Mouse (Mus musculus): ENCODE results near the gene Itpkb. TPM values are rescaled to one million over a fixed set of nuclear protein-coding genes. Genes with fewer than 3 reads are reported as not detected.
A peak's percentile ranks its signal among the peaks of the same experiment; 100 is the strongest.

The Itpkb gene
- total RNA-seq, 2 experiments from 2014 or later = 14.0 to 14.3 TPM

DNA sequence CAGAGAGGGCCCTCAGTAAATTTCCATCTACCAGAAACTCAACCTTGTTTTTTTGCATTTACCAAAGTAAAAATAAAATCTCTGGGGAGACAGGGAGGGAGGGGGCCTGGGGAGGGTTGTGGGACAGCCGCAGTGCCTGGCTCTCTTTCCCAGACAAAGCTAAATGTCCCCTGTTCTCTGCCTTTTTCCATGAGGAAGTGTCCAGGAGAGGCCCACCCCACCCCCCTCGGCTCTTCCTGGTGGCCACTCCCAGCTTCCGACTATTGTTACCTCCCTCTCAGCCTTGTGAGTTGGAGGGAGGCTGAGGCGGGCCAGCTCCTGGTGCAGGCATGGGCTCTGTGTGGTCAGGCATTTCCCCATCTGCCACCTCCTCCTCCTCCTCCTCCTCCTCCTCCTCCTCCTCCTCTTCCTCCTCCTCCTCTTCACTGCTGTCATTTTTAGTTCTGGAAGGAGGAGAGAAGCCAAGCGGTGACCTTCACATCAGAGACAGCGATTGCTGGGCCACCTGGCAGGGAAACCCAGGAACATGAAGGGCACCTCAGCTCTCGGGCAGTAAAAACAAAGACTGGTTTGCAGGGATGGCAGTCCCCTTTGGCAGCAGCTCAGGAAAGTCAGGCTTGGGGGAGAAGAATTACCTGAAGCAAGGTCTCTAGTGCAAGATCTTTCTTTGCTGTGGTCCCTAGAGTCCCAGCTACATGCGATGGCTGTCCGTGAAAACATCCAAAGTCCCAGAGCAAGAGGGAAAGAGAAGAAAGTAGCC is 75.5 kb downstream of the Itpkb start:
- intact Hi-C loops (cut with DNase I) = loop anchor here (5.0 kb wide), 1 partner anchor 73 kb away; the partner anchor contains the start of gene Itpkb
- no peak for DNase-seq (ENCODE audit: low spot score in 2 of 2)

GRCm38 (mm10) chr1:180406336-180407035 is 76.2 kb downstream of the Itpkb start:
- DNase-seq (ENCODE audit: low spot score in 2 of 2) = no peak
- intact Hi-C loops (cut with DNase I) = loop anchor here (1.0 to 5.0 kb wide), 2 partner anchors 74 to 138 kb away; partner anchors contain the start of gene Itpkb

DNA sequence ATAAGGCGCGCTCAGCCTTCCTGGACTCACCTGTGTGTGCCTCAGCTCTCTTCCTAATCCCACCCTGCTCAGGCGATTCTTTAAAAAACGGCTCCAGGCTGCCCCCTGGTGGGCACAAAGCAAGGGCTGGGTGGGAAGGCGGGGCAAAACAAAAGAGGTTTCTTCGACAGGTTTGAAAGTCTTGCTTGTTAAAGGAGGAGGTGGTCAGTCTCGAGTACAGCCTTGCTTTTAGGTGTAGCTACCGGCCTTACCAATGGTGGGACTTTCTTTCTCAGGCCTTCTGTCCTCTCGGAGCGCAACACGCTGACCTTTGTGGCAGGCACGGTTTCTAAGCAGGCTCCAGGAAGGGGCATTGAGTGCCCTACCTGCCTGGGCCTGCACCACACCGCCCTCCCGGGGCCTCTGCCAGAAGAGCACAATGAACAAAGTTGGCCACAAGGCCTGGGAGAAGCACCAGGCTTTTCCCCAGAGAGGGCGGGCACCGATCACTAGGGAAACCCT is 76.9 kb downstream of the Itpkb start:
- intact Hi-C loops (cut with DNase I) = loop anchor here (1.0 to 5.0 kb wide), 2 partner anchors 75 to 139 kb away; partner anchors contain the start of gene Itpkb
- peak in 1 of 2 experiments; percentile 67 for DNase-seq (ENCODE audit: low spot score in 2 of 2)

DNA sequence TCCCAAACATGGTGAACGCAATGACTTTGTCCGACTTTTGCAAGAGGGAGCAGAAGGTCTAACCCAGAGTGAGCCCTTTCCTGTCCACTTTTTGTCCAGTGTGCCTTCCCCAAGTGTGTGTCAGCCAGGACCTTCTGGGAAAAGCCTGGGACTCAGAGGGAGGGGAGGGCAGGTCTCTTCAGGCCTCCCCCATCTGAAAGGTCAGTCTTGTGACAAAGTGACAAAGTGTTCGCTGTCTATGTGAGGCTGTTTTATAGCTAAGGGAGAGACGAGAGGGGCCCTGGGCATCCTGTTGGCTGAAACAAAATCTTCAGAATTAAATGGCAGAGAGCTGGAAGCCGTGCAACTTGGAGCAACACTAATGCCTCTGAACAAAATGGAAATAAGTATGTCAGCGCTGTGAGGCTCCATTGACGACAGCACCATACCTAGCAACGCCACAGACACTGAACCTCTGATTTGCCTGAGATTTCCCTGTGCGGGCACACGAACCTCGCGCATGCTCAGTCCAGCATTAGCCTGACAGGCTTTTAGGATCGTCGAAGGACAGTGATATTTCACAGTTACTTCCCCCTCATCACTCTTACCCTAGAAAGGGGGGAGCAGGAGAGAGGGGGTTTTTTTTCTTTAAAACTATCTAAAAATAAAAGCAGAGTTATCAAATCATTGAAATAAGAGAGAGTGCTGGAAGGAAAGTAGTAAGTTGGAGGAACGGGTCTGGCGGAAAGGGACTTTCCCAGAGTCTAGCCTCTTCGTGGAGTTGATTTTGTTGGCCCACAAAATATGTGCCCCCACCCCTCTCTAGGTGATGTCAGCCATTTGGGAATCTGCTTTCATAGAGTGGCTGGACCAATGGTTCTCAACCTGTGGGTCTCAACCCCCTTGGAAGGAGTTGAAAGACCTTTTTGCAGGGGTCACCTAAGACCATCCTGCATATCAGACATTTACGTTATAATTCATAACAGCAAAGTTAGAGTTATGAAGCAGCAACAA is 77.7 kb downstream of the Itpkb start:
- intact Hi-C loops (cut with DNase I) = loop anchor here (1.0 to 5.0 kb wide), 2 partner anchors 76 to 140 kb away; partner anchors contain the start of gene Itpkb
- no peak for DNase-seq (ENCODE audit: low spot score in 2 of 2)

GRCm38 (mm10) chr1:180408832-180409231 is 78.5 kb downstream of the Itpkb start:
- intact Hi-C loops (cut with DNase I) = loop anchor here (5.0 kb wide), 1 partner anchor 77 kb away; the partner anchor contains the start of gene Itpkb
- no peak for DNase-seq (ENCODE audit: low spot score in 2 of 2)

GRCm38 (mm10) chr1:180409771-180410170 is 79.5 kb downstream of the Itpkb start:
- DNase-seq (ENCODE audit: low spot score in 2 of 2) = no peak
- intact Hi-C loops (cut with DNase I) = loop anchor here (5.0 kb wide), 1 partner anchor 77 kb away; the partner anchor contains the start of gene Itpkb

GRCm38 (mm10) chr1:180410306-180410705 is 80.0 kb downstream of the Itpkb start:
- DNase-seq (ENCODE audit: low spot score in 2 of 2) = no peak
- intact Hi-C loops (cut with DNase I) = no loop called here

DNA sequence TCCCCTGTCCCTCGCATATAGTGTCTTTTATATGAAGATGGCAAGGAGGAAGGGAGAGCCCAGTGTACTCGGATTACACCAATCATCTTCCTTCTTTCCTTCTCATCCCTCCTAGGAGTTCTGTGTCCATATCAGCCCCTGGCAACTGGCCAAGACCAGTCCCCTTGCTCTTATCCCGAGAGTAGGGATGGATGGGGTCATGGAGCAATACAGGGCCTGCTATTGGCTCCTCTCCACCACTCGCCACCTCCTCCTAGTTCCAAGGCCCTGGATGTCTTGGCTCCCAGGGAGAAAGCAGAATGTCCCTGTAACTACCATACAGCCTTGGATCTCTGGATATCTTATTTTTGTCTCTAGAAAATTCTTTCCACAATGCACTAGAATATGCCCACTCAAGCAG is 84.8 kb downstream of the Itpkb start:
- intact Hi-C loops (cut with DNase I) = no loop called here
- DNase-seq (ENCODE audit: low spot score in 2 of 2) = no peak

DNA sequence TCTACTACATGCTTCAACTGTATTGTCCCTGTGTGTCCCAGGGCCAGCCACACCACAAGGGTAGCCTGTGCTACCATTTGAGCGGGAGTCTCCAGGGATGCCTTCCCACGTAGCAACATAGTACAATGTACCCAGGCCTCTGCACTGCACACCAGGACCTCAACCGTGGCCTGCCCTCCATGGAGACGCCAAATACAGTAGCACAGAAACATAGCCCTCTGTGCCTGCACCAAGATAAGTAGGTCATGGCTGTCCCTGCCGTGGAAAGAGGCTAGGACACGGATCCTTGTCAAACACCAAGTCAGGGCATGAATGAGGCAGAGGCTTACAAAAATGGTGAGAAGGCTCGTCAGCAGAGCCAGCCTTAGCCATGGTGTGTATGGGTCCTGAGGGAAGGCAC is 85.6 kb downstream of the Itpkb start:
- intact Hi-C loops (cut with DNase I) = no loop called here
- DNase-seq (ENCODE audit: low spot score in 2 of 2) = no peak

DNA sequence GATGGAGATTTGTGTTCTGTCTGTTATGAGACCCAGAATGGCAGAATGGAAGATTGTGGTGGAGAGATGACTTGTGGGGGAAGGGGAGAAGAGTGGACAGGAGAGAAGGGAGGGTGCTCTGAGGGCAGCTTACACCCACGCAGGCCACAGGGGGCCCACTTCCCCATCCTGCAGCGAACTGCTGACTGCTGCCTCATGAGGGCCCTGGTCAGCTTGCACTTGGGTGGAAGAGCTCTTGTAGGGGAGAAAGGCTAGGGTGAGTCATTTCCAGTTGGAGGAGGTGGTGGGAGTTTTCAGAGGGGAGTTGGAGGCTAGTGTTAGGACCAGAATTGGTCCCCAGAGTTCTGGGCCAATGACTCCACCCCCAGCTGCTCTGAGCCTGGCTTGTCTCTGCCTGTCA is 86.8 kb downstream of the Itpkb start:
- intact Hi-C loops (cut with DNase I) = no loop called here
- no peak for DNase-seq (ENCODE audit: low spot score in 2 of 2)

DNA sequence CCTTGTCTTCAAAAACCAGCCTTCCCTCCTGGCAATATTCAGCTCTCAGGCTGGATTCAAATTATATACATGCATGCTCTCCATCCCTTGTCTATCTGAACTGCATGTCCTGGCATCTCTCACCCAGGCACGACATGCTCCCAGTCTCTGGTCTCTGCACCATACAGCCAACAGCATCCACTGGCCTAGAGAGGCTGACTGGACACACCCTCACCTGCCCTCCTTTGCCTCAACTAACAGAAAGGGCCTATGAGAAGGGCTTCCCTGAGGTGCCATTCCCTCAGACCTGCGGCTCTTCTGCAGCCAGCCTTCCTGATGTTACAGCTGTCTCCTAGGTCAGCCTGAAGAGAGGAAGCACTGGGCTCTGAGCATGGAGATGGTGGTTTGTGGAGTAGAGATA is 88.8 kb downstream of the Itpkb start:
- DNase-seq (ENCODE audit: low spot score in 2 of 2) = no peak
- intact Hi-C loops (cut with DNase I) = no loop called here

- intact Hi-C loops (cut with DNase I) = loop anchor here (10.0 kb wide), 1 partner anchor 246 kb away; no protein-coding TSS in a partner anchor
- DNase-seq (ENCODE audit: low spot score in 2 of 2) = peak in 1 of 2 experiments; percentile 67
These were observed 90.3 kb downstream of the Itpkb start for GRCm38 (mm10) chr1:180420496-180421164.

DNA sequence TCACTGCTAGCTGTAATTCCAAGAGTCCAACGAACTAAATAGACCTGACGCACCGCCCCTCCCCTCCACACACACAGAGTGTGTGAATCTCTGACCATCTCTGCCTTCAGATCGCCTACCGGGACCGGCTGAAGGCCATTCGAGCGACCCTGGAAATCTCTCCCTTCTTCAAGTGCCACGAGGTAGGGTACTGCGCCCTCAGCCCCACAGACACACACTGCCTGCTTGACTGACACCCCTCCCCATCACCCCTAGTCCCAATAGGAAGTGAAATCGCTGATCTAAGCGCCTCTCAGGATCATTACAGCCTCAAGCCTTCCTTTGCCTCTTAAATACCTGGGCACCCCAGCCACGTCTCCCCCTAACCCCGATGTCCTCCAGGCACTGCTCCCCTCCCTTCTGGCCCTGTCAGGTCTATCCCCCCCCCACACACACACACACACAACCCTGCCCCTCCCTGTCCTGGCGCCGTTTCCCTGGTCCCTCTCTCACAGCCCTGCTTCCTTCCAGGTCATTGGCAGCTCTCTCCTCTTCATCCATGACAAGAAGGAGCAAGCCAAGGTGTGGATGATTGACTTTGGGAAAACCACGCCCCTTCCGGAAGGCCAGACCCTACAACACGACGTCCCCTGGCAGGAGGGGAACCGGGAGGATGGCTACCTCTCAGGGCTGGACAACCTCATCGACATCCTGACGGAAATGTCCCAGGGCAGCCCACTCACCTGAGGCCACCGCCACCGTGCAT is 91.1 kb downstream of the Itpkb start:
- DNase-seq (ENCODE audit: low spot score in 2 of 2) = no peak

GRCm38 (mm10) chr1:180422076-180422828 is 92.0 kb downstream of the Itpkb start:
- DNase-seq (ENCODE audit: low spot score in 2 of 2) = peak; percentile 81 to 86

More for the DNA sequence above, 91.1 kb downstream of the Itpkb start:
- intact Hi-C loops (cut with DNase I) = loop anchor here (10.0 kb wide), 1 partner anchor 247 kb away; no protein-coding TSS in a partner anchor

DNA sequence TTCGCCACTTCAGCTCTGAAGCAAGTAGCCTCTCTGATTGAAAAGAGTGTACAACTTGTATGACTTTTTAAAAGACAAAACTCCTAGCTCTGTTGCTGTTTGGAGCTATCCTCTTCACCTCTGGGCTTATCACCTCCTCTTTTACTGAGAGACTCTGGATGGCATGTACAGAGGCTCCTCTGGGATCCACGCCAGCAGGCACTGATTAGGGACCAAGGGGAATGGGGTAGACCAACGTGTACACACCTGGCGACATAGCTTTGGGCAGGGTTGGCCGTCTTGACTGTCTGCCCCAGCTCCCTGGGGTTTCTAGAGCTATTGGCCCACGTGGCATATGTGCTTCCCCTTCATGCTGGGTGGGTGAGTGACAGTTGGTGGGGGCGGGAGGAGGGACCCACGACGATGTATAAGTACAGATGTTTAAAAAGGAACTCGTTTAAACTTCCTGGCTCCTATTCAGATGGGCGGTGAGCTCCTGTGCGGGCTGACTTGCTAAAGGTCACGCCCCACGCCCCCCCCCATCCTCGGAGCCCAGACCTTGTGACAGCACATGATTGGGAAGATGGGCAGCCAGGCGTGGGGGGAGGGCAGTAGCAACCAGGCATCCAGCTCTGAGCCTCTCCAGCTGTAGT is 92.8 kb downstream of the Itpkb start:
- DNase-seq (ENCODE audit: low spot score in 2 of 2) = no peak

More at GRCm38 (mm10) chr1:180422076-180422828, 92.0 kb downstream of the Itpkb start:
- intact Hi-C loops (cut with DNase I) = loop anchor here (10.0 kb wide), 1 partner anchor 247 kb away; no protein-coding TSS in a partner anchor

GRCm38 (mm10) chr1:180423931-180424330 is 93.6 kb downstream of the Itpkb start:
- intact Hi-C loops (cut with DNase I) = loop anchor here (10.0 kb wide), 1 partner anchor 249 kb away; no protein-coding TSS in a partner anchor
- no peak for DNase-seq (ENCODE audit: low spot score in 2 of 2)

More for the DNA sequence above, 92.8 kb downstream of the Itpkb start:
- intact Hi-C loops (cut with DNase I) = loop anchor here (10.0 kb wide), 1 partner anchor 248 kb away; no protein-coding TSS in a partner anchor
